Mouse (Mus musculus): ENCODE results near the gene Elmo1. TPM values are rescaled to one million over a fixed set of nuclear protein-coding genes. Genes with fewer than 3 reads are reported as not detected.
A peak's percentile ranks its signal among the peaks of the same experiment; 100 is the strongest.

The Elmo1 gene
- polyA plus RNA-seq, 1 experiment = 52.5 TPM

- H3K4me1 ChIP-seq (replicated peaks; ENCODE audit: control insufficient read depth, insufficient read depth, low read length) = peaks cover 8% of the 10 kb centered on the region
- H3K4me3 ChIP-seq (ENCODE audit: control insufficient read depth, insufficient read depth, low read length) = no peak overlapping the region
- DNase-seq = no peak
- no peak for TF ChIP-seq CTCF (IDR thresholded peaks at IDR 0.05; ENCODE audit: borderline replicate concordance, control insufficient read depth, extremely low read depth, insufficient read depth, low read length, poor library complexity)
- TF ChIP-seq POLR2A (IDR thresholded peaks at IDR 0.05; ENCODE audit: control insufficient read depth, extremely low read depth, insufficient read depth, low read length, poor library complexity) = no peak
- no peak overlapping the region for H3K27ac ChIP-seq (ENCODE audit: control insufficient read depth, insufficient read depth, low read length)
- H3K27me3 ChIP-seq (ENCODE audit: control insufficient read depth, insufficient read depth, low read length) = no peaks in the 10 kb centered on the region
- 77% methylated on average over 1 of the region's 1 CpGs for WGBS
- no peaks in the 10 kb centered on the region for H3K36me3 ChIP-seq (ENCODE audit: control insufficient read depth, insufficient read depth, low read length)
Observed at GRCm38 (mm10) chr13:20116868-20117510, 26.6 kb downstream of the Elmo1 start.

- no peak for DNase-seq
- WGBS = 98% methylated on average over 1 of the region's 1 CpGs
- H3K4me1 ChIP-seq (replicated peaks; ENCODE audit: control insufficient read depth, insufficient read depth, low read length) = peaks cover 8% of the 10 kb centered on the region
- H3K36me3 ChIP-seq (ENCODE audit: control insufficient read depth, insufficient read depth, low read length) = no peaks in the 10 kb centered on the region
- H3K27ac ChIP-seq (ENCODE audit: control insufficient read depth, insufficient read depth, low read length) = no peak overlapping the region
- H3K27me3 ChIP-seq (ENCODE audit: control insufficient read depth, insufficient read depth, low read length) = no peaks in the 10 kb centered on the region
- TF ChIP-seq POLR2A (IDR thresholded peaks at IDR 0.05; ENCODE audit: control insufficient read depth, extremely low read depth, insufficient read depth, low read length, poor library complexity) (no peak), CTCF (IDR thresholded peaks at IDR 0.05; ENCODE audit: borderline replicate concordance, control insufficient read depth, extremely low read depth, insufficient read depth, low read length, poor library complexity) (no peak)
- no peak overlapping the region for H3K4me3 ChIP-seq (ENCODE audit: control insufficient read depth, insufficient read depth, low read length)
Observed at GRCm38 (mm10) chr13:20117691-20118090, 27.3 kb downstream of the Elmo1 start.

GRCm38 (mm10) chr13:20118909-20119308 is 28.5 kb downstream of the Elmo1 start:
- no peak for TF ChIP-seq POLR2A (IDR thresholded peaks at IDR 0.05; ENCODE audit: control insufficient read depth, extremely low read depth, insufficient read depth, low read length, poor library complexity)
- no peak for TF ChIP-seq CTCF (IDR thresholded peaks at IDR 0.05; ENCODE audit: borderline replicate concordance, control insufficient read depth, extremely low read depth, insufficient read depth, low read length, poor library complexity)
- peaks cover 8% of the 10 kb centered on the region for H3K4me1 ChIP-seq (replicated peaks; ENCODE audit: control insufficient read depth, insufficient read depth, low read length)
- H3K36me3 ChIP-seq (ENCODE audit: control insufficient read depth, insufficient read depth, low read length) = no peaks in the 10 kb centered on the region
- H3K27ac ChIP-seq (ENCODE audit: control insufficient read depth, insufficient read depth, low read length) = no peak overlapping the region
- no peak overlapping the region for H3K4me3 ChIP-seq (ENCODE audit: control insufficient read depth, insufficient read depth, low read length)
- DNase-seq = no peak
- H3K27me3 ChIP-seq (ENCODE audit: control insufficient read depth, insufficient read depth, low read length) = no peaks in the 10 kb centered on the region
- 96% methylated on average over 7 of the region's 7 CpGs for WGBS

- TF ChIP-seq CTCF (IDR thresholded peaks at IDR 0.05; ENCODE audit: borderline replicate concordance, control insufficient read depth, extremely low read depth, insufficient read depth, low read length, poor library complexity) (no peak), POLR2A (IDR thresholded peaks at IDR 0.05; ENCODE audit: control insufficient read depth, extremely low read depth, insufficient read depth, low read length, poor library complexity) (no peak)
- H3K4me3 ChIP-seq (ENCODE audit: control insufficient read depth, insufficient read depth, low read length) = no peak overlapping the region
- H3K36me3 ChIP-seq (ENCODE audit: control insufficient read depth, insufficient read depth, low read length) = no peaks in the 10 kb centered on the region
- no peaks in the 10 kb centered on the region for H3K27me3 ChIP-seq (ENCODE audit: control insufficient read depth, insufficient read depth, low read length)
- no peak overlapping the region for H3K27ac ChIP-seq (ENCODE audit: control insufficient read depth, insufficient read depth, low read length)
- 21% methylated on average over 5 of the region's 5 CpGs for WGBS
- peaks cover 9% of the 10 kb centered on the region for H3K4me1 ChIP-seq (replicated peaks; ENCODE audit: control insufficient read depth, insufficient read depth, low read length)
- DNase-seq = peak; percentile 22
Observed at GRCm38 (mm10) chr13:20120723-20121122, 30.3 kb downstream of the Elmo1 start.

- H3K27me3 ChIP-seq (ENCODE audit: control insufficient read depth, insufficient read depth, low read length) = no peaks in the 10 kb centered on the region
- WGBS = 47% methylated on average over 8 of the region's 8 CpGs
- H3K27ac ChIP-seq (ENCODE audit: control insufficient read depth, insufficient read depth, low read length) = no peak overlapping the region
- no peaks in the 10 kb centered on the region for H3K36me3 ChIP-seq (ENCODE audit: control insufficient read depth, insufficient read depth, low read length)
- DNase-seq = no peak
- TF ChIP-seq POLR2A (IDR thresholded peaks at IDR 0.05; ENCODE audit: control insufficient read depth, extremely low read depth, insufficient read depth, low read length, poor library complexity) (no peak), CTCF (IDR thresholded peaks at IDR 0.05; ENCODE audit: borderline replicate concordance, control insufficient read depth, extremely low read depth, insufficient read depth, low read length, poor library complexity) (no peak)
- H3K4me1 ChIP-seq (replicated peaks; ENCODE audit: control insufficient read depth, insufficient read depth, low read length) = peaks cover 10% of the 10 kb centered on the region
- H3K4me3 ChIP-seq (ENCODE audit: control insufficient read depth, insufficient read depth, low read length) = no peak overlapping the region
Observed at GRCm38 (mm10) chr13:20121385-20122043, 31.1 kb downstream of the Elmo1 start.

- peaks cover 12% of the 10 kb centered on the region for H3K4me1 ChIP-seq (replicated peaks; ENCODE audit: control insufficient read depth, insufficient read depth, low read length)
- H3K27me3 ChIP-seq (ENCODE audit: control insufficient read depth, insufficient read depth, low read length) = no peaks in the 10 kb centered on the region
- no peak overlapping the region for H3K4me3 ChIP-seq (ENCODE audit: control insufficient read depth, insufficient read depth, low read length)
- no peak for TF ChIP-seq POLR2A (IDR thresholded peaks at IDR 0.05; ENCODE audit: control insufficient read depth, extremely low read depth, insufficient read depth, low read length, poor library complexity)
- TF ChIP-seq CTCF (IDR thresholded peaks at IDR 0.05; ENCODE audit: borderline replicate concordance, control insufficient read depth, extremely low read depth, insufficient read depth, low read length, poor library complexity) = no peak
- DNase-seq = no peak
- no peaks in the 10 kb centered on the region for H3K36me3 ChIP-seq (ENCODE audit: control insufficient read depth, insufficient read depth, low read length)
- 11% methylated on average over 3 of the region's 3 CpGs for WGBS
- H3K27ac ChIP-seq (ENCODE audit: control insufficient read depth, insufficient read depth, low read length) = no peak overlapping the region
Observed at GRCm38 (mm10) chr13:20123975-20124374, 33.6 kb downstream of the Elmo1 start.

All from thymus, adult 2 months (tissue).